Mouse (Mus musculus) mature B cell (primary cell): ENCODE results near the gene Sergef.

Source experiments
- in situ Hi-C: fragments of 300-500 bp; cut with MboI; formaldehyde crosslinking; loops from 2 replicates; pipeline ENCODE4 v1.14.3; 2019

Gene Sergef

DNA sequence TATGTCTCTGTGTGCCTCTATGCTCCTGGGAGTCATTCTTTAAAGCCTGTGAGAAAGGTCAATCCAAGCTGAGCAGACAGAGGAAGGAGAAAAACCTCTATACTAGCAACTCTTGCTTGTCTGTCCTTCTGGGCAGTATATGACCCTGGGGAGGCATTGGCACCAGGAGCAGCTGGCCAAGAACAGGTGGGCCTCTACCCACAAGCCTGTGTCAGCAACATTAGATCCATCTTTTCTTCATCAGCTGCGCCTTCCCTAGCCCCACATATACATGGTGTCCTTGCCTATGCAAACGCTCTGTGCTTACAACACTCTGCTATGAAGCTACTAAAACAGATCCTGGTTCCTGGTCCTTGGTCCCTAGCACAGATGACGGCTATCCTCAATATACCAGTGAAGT, 97.5 kb downstream of the Sergef start:
- in situ Hi-C loops: no loop called here

DNA sequence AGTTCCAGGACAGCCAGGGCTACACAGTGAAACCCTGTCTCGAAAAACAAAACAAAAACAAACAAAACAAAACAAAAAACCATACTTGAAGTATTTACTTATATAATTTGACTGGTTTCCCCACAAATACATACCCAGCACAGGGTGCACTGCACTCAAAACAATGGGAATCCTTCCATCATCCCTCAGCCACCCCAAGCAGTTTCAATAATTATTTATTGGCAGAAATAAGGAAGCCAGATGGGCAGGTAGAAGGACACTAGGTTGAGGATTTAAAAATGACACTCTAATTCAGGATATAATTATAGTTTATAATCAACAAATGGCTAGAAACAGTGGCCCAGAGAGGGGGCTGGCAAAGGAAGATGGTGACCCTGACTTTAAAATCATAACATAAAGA, 99.0 kb downstream of the Sergef start:
- in situ Hi-C loops: no loop called here

DNA sequence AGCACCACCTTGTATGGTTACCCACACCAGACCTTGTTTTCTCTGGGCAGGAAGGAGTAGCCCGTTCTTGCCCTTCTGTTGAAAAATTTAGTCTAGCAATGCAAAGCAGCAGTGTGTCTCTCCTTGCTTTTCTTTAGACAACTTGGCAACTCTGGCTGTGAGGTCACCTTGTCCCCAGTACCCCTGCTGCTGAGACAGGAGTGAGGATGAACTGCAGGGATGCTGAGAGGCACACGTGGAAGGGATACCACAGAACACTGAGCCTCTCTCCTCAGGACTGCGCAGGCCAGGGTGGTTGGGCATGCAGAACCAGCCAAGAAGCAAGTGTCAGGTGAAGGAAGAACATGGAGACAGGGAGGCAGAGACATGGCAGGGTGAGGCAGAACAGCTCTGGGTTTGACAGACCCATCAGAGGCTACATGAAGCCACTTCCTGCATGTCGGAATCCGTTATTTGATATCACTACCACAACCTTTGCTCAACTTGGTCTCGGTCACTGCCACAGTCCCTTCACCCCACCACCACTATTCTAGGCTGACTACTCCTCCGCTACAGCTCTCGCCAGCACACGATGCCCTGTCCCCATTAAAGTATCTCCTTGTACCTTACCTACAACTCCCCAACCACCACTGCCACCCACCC, 103.0 kb downstream of the Sergef start:
- in situ Hi-C loops: no loop called here

DNA sequence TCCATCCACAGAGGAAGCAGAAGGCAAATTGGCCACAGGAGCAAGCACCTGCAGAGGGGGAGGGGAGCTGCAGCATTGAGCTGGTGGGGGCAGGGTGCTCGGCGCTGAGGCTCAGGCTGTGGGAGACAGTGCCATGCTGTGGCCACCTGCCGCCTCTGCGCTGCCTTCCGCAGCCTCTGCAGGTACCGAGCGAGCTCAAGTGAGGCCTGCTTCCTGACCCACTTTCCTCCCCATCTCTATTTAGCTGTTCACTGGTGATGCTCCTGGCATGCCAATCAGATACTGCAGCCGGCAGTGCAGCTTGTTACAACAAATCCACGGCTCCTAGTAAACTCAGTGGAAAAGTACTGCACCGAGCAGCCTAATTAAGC, 104.2 kb downstream of the Sergef start:
- in situ Hi-C loops: no loop called here

DNA sequence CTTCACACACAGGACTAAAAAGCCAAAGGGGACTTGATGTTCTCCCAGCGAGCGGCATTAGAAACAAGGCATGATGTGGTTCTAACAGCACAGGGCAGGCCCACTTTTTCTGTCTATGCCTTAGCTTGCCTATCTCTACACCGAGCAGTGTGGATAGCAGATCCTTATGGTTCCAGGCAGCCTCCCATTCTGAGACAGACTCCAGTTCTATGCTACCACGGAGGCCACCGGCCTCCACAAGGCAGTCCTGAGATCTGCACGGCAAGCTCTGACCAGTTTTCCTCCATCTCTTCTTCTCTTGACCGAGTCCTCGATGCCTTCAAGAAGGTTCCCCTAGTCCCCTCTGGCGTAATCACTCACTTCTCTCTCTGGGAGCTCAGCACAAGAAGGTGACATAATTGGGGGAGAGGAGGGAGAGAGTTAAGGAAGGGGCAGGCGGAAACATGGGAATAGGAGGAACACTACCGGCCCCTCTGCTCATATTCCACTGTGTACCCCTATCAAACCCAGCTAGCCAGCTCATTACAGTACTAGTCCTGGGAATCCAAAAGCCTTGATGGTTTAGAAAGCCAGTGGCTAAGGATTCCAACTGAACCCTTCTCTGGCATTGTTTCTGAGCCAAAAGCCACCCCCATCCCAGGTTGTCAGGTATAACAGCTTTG, 104.7 kb downstream of the Sergef start:
- in situ Hi-C loops: no loop called here

DNA sequence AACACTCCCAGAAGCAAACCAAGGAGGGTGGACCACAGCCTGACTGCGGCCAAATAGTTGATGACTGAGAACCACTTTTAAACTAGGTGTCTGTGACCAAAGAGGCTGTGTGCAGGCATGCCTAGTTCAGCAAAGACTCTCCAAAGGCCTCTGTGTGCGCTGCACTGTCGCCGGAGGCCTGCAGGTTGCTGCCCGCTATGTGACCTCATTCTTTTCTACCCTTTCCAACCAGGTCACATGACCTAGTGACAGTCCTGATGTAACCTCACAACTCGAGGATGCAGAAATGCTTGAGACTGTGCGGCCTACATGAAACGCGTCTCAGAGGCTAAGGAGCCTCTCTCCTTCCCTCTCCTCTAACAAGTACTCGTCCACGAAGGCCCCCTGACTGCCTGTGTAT, 106.1 kb downstream of the Sergef start:
- in situ Hi-C loops: no loop called here

DNA sequence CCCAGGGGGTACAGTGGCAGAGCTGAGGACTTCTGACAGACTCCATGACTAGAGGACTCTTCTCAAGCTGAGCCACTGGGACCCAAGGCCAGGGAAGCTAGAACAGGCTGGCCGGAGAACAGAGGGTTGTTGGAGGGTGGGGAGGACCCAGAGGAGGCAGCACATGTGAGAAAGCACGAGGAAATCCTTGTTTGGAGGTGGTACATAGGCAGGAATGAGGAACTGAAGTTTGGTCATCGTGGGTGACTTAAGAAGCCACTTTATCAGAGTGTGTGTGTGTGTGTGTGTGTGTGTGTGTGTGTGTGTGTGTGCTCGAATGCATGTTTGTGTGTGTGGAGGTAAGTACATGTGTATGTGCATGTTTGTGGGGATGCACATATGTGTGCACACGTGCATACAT, 108.3 kb downstream of the Sergef start:
- in situ Hi-C loops: no loop called here

DNA sequence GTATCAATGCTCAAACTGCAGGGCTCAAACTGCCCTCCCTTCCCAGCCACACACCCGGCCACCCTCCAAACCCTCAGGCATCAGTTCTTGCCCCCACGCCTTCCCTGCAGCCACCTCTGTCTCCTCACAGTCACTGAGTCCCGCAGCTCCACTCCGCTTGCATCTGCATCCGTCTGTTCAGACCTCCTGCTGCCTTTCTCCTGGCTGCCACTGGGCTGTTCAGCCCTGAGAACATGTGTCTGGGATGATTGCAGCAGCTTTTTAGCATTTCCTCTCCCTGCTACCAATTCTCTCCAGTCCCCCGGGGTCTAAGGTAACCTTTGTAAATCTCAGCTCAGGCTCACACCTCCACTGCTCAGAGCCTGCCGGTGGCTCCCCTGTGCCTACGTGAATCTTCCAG, 109.7 kb downstream of the Sergef start:
- in situ Hi-C loops: no loop called here

DNA sequence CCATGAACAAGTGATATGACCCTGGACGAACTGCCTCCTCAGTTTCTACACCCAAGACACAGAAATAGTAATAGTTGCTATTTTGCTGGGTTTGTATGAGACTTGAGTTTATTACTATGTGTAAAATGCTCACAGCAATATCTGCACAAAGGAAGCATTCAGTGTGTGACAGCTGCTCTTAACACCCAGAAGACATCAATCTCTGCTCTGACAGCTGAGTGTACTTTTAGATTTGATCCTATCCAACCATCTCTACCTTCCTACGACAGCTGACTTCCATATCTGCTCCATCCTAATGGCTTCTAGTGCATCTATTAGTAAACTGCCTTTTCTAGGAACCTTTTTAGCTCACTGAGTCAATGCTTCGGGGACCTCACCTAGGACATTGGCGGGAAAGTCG, 110.3 kb downstream of the Sergef start:
- in situ Hi-C loops: no loop called here

DNA sequence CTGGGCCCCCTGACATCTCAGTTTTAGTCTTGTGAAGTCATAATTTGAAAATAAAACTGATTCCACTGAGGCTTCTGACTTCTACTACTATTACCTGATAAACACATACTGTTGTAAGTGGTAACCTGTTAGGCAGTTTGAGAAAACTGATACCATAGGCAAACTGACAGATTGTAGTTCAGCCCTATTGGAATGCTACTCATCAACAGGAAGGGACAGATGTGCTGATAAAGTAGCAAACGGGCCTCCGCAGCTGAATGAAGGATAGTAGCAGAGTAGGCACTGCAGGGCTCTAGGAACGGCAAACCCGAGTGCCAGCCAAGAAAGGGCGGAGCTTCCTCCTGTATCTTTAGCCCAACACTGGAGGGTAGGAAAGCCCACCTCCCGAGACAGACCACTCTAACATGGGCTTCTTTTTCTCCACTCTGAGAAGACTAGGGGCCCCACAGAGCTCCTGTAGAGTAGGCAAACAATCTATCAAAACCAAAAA, 112.9 kb downstream of the Sergef start:
- in situ Hi-C loops: no loop called here

DNA sequence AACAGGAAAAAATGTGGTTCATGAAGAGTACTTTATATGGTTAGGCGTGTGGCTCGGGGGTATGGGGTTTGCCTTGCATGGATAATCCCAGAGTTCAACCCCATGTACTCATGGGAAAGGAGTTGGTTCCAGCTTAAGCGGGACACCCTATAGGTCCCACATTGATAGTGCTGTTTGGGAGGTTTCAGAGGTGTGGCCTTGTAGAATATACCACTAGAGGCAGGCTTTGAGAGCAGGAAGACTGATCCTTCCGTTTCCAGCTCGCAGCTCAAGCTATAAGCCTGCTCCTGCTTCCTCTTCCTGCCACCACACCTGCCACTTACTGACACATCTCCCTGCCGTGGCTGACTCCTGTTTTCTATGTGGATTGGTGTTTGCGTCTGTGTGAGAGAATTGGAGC, 116.4 kb downstream of the Sergef start:
- in situ Hi-C loops: no loop called here

DNA sequence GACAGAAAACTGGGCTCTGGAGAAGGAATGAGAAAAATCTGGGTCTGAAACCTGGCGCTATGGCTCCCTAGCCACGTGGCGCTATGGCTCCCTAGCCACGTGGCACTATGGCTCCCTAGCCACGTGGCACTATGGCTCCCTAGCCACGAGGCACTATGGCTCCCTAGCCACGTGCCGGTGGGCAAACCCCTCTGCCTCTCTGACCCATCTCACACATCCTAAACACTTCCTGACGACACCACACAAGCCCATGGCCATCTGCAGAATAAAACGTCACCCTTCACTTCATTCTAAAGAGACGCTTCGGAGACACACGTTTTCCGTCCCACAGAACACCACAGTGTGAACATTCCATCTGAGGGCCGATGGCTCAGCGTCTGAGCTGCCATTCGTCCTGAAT, 117.8 kb downstream of the Sergef start:
- in situ Hi-C loops: no loop called here

DNA sequence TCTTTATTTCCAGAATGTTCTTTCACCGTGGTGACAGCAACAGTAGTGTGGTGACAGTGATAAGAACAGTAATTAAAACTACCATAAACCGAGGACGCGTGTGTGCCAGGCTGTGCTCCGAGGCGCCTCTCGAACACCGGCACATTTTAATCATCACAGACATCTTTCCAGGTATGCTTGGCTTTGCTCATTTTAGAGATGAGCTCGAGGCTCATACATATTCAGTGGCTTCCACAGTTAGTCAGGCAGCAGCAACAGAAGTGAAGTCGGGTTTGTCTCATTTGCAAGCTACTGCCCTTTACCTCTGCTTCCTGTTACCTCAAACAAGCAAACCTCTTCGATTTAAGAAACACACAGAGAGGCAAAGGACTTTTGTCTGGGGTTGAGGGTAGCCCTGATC, 120.5 kb downstream of the Sergef start:
- in situ Hi-C loops: no loop called here

DNA sequence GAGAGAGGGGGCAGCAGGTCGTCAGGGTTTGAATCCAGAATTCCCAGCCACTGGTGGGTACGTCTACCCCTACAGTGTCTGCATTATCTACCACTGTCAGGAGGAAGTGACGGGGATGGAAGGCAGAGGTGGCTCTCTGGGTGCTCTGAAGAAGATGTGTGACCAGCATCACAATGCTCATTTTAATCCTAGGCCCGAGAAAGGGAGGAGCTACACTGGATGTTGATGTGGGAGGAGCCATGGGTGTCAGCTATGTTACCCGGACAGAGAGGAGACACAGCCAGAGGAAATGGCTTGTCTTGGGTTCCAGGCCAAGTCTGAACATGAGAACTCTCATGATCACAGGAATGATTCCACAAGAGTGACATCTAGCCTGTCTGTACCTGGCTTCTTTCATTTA, 122.4 kb downstream of the Sergef start:
- in situ Hi-C loops: no loop called here

DNA sequence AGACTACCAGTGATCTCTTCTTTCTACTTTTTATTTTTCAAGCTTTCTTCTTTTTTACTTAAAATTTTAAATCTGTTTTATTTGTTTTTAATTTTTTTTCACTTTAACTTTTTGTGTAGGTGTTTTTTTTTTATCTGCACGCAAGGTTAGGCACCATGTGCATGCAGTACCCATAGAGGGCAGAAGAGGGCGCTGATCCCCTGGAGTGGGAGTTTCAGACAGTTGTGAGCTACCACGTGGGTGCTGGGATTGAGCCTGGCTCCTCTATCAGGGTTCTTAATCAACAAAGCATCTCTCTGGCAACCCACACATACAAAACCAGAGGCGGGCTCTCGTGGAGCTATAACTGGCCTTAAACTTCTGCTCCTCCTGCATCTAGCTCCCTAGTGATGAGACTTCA, 123.6 kb downstream of the Sergef start:
- in situ Hi-C loops: no loop called here

DNA sequence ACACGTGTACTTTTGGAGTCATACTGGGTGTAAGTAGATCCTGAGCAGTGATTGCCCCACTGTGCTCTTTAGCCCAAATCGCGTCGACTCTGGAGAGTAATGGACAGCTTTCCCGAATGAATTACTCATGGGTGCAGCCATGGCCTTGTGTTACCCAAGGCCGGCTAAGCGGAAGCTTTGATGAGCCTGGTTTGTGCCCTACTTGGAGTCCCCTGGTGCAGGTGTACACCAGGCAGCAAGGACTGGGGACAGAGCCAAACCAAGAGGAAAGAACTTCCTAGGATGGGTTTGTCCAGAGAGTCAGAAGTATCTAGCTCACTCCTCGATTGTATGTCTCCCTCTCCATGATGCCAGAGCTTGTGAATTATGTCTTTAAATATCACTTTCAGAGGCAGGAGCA, 124.6 kb downstream of the Sergef start:
- in situ Hi-C loops: no loop called here

DNA sequence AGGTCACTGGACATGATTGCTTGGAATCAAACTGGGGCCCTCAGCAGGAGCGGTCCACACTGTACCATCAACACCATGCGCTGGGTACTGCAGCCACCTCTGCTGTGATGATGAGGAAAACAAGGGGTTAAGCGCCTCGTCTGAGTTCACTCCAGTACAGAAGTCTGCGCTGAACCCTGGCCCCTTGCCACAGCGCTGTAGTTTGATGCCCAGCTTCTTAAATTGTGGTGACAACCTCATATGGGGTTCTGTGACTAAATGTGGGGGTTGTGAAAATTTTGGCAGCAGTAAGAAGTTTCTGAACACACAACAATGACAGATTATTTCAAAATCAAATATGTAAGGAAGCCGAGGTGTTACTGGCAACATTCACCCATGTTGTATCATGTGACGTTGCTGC, 126.0 kb downstream of the Sergef start:
- in situ Hi-C loops: no loop called here

DNA sequence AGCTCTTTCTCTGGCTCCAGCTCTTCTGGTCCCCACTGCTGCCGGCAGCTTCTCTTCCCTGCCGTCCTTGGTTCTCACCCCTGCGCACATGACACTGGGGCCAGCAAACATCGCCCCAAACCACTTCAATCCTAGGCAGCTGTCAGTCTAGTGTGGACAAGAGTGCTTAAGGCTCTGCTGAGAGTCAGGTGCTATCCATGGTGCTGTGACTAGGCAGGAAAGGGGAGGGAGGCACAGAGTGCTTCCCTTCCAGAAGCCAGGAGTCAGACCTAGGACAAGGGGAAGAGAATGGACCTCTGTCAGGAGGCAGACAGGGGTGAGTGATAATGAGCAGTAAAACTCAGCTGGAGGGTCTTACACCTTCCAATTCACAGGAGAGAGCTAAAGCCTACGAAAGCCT, 126.8 kb downstream of the Sergef start:
- in situ Hi-C loops: no loop called here

DNA sequence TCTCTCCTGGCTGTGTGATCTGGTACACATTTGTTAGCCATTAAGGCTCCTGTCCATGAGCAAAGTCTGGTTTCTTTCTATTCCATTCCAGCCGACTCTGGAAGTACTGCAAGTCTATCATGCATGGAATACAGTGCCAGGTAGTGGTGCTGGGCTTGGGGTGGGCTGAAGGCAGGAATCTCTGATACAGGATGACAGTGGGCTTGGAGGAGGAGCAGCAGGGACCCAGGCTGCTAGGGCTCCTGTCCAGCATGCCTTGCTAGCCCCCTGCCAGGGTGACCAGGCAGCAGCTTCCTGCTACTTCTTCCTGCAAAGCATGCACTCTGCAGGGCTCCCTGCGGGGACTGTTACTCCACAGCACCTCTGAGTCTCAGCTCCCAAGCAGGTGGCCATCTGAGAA, 128.8 kb downstream of the Sergef start:
- in situ Hi-C loops: no loop called here

DNA sequence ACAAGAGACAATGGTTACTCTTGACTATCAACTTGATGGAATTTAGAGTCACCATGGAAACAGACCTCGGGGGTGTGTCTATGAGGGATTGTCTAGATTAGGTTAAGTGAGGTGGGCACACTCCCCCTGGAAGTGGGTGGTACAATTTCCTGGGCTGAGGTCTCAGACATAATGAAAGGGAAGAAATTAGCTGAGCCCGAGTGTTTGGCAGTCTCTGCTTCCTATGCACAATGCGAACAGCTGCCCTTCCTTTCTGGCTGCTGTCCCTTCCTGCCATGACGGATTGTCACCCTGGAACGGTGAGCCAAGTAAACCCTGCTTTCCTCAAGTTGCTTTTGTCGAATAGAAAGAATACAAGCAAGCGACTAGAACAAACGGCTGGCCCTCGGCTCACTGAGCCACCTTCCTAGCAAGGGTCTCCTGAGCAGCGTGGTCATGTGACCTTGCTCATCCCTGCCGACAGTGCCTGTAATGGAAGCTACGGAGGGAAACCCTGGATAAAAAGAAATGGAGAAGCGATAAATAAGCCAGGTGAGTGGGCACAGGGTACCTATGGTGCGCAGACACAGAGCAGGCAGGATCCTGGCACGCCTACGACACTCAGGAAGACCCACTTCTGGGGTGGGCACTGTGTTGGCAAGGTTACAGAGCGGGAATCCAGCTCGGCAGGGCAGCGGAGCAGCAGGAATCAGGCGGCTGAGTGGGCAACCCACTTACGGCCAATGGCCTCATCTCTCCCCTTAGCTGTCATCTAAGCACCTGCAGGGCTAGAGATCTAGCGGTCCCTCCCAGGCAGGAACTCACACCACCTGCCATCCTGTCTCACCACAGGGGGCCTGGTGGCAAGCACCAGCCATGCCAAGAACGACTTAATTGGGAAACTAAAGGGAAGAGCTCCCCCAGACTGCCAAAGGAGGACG, 130.0 kb downstream of the Sergef start:
- in situ Hi-C loops: no loop called here

DNA sequence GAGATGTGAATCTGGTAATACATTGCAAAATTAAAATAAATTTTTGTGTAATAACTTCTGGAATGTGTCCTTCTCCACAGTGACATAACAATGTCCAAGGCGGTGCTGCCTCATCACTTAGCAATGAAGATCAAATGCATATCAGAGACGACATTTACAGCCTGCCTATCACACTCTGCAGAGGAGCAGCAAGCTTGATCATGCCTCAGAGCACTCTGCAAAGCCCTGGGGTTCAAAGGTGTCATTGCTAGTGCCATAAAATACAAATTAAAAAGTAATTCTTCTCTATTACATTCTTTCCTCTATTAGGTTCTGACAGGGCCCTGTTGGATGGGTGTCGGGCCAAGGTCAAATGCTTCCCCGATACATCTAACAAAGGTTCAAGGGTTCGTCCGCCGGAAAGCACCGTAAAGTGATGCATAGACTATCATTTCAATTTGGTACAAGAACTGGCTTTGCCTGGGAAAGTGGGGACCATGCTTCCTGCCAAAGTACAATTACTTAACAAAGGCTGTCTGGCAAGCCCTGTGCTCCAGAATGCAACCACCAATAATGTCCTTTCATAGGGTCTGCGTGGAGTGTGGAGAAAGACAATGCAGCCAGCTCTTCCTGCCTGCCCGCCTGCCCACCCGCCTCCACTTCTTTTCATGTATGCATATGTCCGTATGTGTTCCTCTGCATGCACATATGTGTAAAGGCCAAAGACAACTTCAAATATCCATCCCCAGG, 130.9 kb downstream of the Sergef start:
- in situ Hi-C loops: no loop called here

DNA sequence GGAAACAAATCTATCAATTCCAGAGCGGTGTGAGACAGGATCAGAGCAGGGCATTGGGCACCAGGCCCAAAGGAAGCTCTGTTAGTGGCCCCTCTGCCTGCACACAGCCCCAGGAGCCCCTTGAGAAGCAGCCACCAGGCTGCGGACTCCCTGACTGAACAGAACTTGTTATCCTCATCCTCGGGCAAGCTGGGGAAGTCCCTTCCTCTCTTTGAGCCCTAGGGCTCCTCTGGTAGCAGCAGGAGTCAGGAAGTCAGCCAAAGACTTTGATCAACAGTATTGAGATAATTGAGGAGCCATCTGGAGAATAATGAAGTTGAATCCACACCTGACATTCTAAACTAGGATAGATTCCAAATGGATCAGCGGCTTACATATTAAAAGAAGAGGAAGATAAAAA, 135.4 kb downstream of the Sergef start:
- in situ Hi-C loops: no loop called here
